Comparison of ENCODE assay signal across 11 mouse cellular contexts in the genomic region with DNA sequence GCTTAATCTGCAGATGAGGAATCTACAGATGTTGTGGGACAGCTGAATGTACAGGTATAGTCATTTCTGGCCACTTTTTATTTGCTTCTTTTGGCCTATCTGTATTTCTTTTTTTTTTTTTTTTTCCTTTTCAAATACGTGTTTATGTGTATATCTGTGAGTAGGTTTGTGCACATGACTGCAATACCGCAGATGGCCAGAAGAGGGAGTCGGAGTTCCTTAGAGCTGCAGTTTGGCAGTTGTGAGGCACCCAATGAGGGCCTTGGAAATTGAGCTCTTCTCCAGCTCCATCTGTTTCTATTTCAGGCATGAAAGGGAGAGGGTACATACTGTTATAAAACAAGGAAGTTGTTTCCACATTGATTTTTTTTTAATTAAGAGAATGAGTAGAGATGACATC.
DNase-seq lines count a peak whose midpoint lies in the region.
"Had no signal": no experiment of that assay in that cellular context is flagged by ENCODE, and none has a peak within 500 bp of the region (broad histone marks: within the 10 kb centered on the region; RNA-seq: fewer than 3 reads in every experiment).

No protein-coding gene starts in this region.

- H3K36me3 ChIP-seq in embryonic facial prominence, embryonic 10.5 days (replicated peaks), result no peaks in the 10 kb centered on the region
- H3K36me3 ChIP-seq: heart, embryonic 15.5 days; neural tube, embryonic 12.5 days had no signal

- DNase-seq in cerebellum, postnatal 10 days, result peak; percentile 50 to 59
- no peak for DNase-seq in cerebellum, adult 18-20 months
- peak; percentile 57 to 66 for DNase-seq in layer of hippocampus, postnatal 10 days (ENCODE audit: low spot score in 2 of 2)
- no peak for DNase-seq in layer of hippocampus, postnatal 36 days
- peak; percentile 26 for DNase-seq in A20 (ENCODE audit: low read depth, low spot score)
- DNase-seq in embryonic facial prominence, embryonic 10.5 days (ENCODE audit: low spot score), result peak; percentile 39
- no peak for DNase-seq in frontal cortex, postnatal 25 days (ENCODE audit: low spot score in 2 of 2)
- DNase-seq in spleen, adult 18-20 months, result no peak

- peaks cover 2% of the 10 kb centered on the region; the same call in 1 of the 2 replicates for H3K9me3 ChIP-seq in embryonic facial prominence, embryonic 10.5 days
- H3K9me3 ChIP-seq: heart, embryonic 15.5 days; neural tube, embryonic 12.5 days had no signal

- H3K4me3 ChIP-seq in embryonic facial prominence, embryonic 10.5 days, result no peak overlapping the region
- H3K4me3 ChIP-seq: erythroblast, embryonic 14.5 days; heart, embryonic 15.5 days; neural tube, embryonic 12.5 days had no signal

- 63% methylated on average over 3 of the region's 3 CpGs for WGBS in embryonic facial prominence, embryonic 10.5 days

- H3K27me3 ChIP-seq in embryonic facial prominence, embryonic 10.5 days (replicated peaks; ENCODE audit: low read depth, poor library complexity, severe bottlenecking), result peaks cover 55% of the 10 kb centered on the region
- H3K27me3 ChIP-seq: neural tube, embryonic 12.5 days had no signal

- no peak overlapping the region for H3K27ac ChIP-seq in embryonic facial prominence, embryonic 10.5 days (replicated peaks)
- H3K27ac ChIP-seq: heart, embryonic 15.5 days; neural tube, embryonic 12.5 days had no signal

- H3K4me1 ChIP-seq in embryonic facial prominence, embryonic 10.5 days, result peaks cover 15% of the 10 kb centered on the region
- H3K4me1 ChIP-seq: heart, embryonic 15.5 days had no signal

Comparison
In these comparisons a context has a peak if more than half of its experiments do, and no peak if none do; other contexts are left out.
1. DNase-seq: peak in cerebellum, postnatal 10 days (2 of 2), layer of hippocampus, postnatal 10 days (2 of 2), A20 (single experiment) and embryonic facial prominence, embryonic 10.5 days (single experiment); none in cerebellum, adult 18-20 months (0 of 2), layer of hippocampus, postnatal 36 days (0 of 2), frontal cortex, postnatal 25 days (0 of 2) and spleen, adult 18-20 months (0 of 2).